In the genomic region with DNA sequence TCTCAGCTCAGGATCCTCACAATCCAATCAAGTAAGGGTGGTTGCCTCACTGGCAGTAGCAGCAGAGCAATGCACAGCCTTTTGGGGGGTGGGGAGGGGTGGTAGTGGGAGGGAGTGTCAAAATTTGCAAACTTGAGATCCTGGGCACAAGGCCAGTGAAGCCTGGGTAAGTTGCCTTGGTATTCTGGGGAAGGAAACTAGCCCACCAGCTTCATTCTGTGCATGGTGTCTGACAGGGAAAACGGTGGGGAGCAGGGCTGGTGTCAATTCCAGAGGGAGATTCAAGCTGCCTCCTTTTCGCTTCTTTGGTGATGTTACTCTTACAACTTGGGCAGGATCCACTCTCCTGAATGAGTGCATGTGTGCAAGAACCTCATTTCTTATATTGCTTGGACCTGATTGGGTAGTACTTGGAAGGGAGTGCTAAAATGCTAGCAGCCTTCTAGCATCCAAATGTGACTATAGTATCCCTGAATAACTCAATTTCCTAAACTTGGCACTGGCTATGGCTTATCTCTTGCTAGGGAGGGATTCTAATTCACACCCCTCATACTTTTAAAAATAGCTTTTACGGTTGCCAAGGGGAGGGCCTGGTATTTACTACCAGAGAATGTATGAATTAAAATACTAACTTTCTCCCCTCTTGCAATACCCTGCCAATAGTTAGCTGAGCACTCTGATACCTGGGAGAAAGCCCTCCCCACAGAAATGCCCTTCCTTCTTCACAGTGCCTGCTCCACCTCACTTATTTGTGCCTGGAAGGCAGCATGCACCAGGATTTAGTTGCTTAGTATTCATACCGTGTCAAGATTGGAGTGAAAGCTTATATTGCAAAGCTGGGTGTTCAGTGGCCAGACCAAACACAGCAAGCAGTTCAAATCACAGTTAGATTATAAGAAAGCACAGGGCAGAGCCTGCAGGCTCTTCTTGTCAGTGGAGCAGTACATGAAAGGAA, we compare ENCODE assay signal across 9 mouse cellular contexts. TPM values are rescaled to one million over a fixed set of nuclear protein-coding genes. Genes with fewer than 3 reads are reported as not detected.
A peak's percentile ranks its signal among the peaks of the same experiment; 100 is the strongest.
DNase-seq lines count a peak whose midpoint lies in the region; ATAC-seq lines count a peak whose summit lies in the region.
"Had no signal": no experiment of that assay in that cellular context is flagged by ENCODE, and none has a peak within 500 bp of the region (broad histone marks: within the 10 kb centered on the region; RNA-seq: fewer than 3 reads in every experiment).

No protein-coding gene starts in this region.

- H3K4me3 ChIP-seq in neural tube, embryonic 15.5 days (replicated peaks) = no peak overlapping the region

- no peak overlapping the region for H3K9ac ChIP-seq in neural tube, embryonic 15.5 days (replicated peaks)

- H3K27me3 ChIP-seq in neural tube, embryonic 15.5 days (replicated peaks) = no peaks in the 10 kb centered on the region

- H3K4me1 ChIP-seq in neural tube, embryonic 15.5 days = peaks cover 42% of the 10 kb centered on the region

- peaks cover 7% of the 10 kb centered on the region for H3K36me3 ChIP-seq in neural tube, embryonic 15.5 days
- H3K36me3 ChIP-seq: G1E had no signal

- H3K4me2 ChIP-seq in neural tube, embryonic 15.5 days = no peak overlapping the region

- H3K27ac ChIP-seq in neural tube, embryonic 15.5 days (replicated peaks) = peak overlapping the region; percentile 35; the same call in 1 of the 2 replicates

- DNase-seq in kidney, postnatal 10 days = peak; percentile 26
- no peak for DNase-seq in kidney, postnatal 36 days
- peak; percentile 54 to 70 for DNase-seq in frontal cortex, postnatal 36 days (ENCODE audit: low spot score in 2 of 2)
- DNase-seq in left cerebral cortex, adult 18-20 months (ENCODE audit: low spot score in 2 of 2) = peak; percentile 53 to 64
- no peak for DNase-seq in gastrocnemius, adult 18-20 months (ENCODE audit: low spot score)
- DNase-seq in spleen, postnatal 14 days (ENCODE audit: low spot score in 2 of 2) = no peak

- H3K9me3 ChIP-seq in neural tube, embryonic 15.5 days (replicated peaks) = no peaks in the 10 kb centered on the region
- H3K9me3 ChIP-seq: G1E had no signal

- 40% methylated on average over 4 of the region's 4 CpGs for WGBS in neural tube, embryonic 15.5 days

- peak; percentile 35; the same call in 1 of the 2 replicates for ATAC-seq in neural tube, embryonic 15.5 days (ENCODE audit: low FRiP score)
- no peak for ATAC-seq in activated CD4-positive, CD25-positive, alpha-beta regulatory T cell, adult 4 months

RNA-seq across cellular contexts. Expression of a gene that starts 57.6 kb away (rescaled TPM):
- total RNA-seq in left cerebral cortex, adult 18-20 months (2021) = 10 to 100 TPM; 22.1 to 29.1 TPM
- 107 and 117 TPM in 2 replicates for polyA plus RNA-seq in neural tube, embryonic 15.5 days (2015; fragmentation: Nextera tagmentation; extraction: Ambion mirVana)
- 10 to 100 TPM; 23.7 to 29.0 TPM for total RNA-seq in gastrocnemius, adult 18-20 months (2021)
- 100 to 1,000 TPM; 209 to 238 TPM for polyA plus RNA-seq in activated CD4-positive, CD25-positive, alpha-beta regulatory T cell, adult 4 months (2017; shearing (Covaris generic))
- polyA plus RNA-seq: G1E had no signal

Comparison
In these comparisons a context has a peak if more than half of its experiments do, and no peak if none do; other contexts are left out.
1. DNase-seq: peak in kidney, postnatal 10 days (single experiment), frontal cortex, postnatal 36 days (2 of 2) and left cerebral cortex, adult 18-20 months (2 of 2); none in kidney, postnatal 36 days (0 of 2), gastrocnemius, adult 18-20 months (single experiment) and spleen, postnatal 14 days (0 of 2).